Mouse (Mus musculus): ENCODE data around the gene Efcab5.

GRCm38 (mm10) chr11:77200703-77201102 is 11.9 kb upstream of the Efcab5 start:
- TF ChIP-seq CTCF (IDR thresholded peaks at IDR 0.05; ENCODE audit: borderline replicate concordance, control insufficient read depth, extremely low read depth, insufficient read depth, low read length, poor library complexity) (no peak), POLR2A (IDR thresholded peaks at IDR 0.05; ENCODE audit: control insufficient read depth, extremely low read depth, insufficient read depth, low read length, poor library complexity) (no peak)
